Mouse (Mus musculus): ENCODE measurements around the gene Hist1h4i.

Gene Hist1h4i

GRCm38 (mm10) chr13:22007121-22007510, 34.0 kb downstream of the Hist1h4i start:
- DNase-seq, result no peak

GRCm38 (mm10) chr13:22006334-22007120, 34.6 kb downstream of the Hist1h4i start:
- peak; percentile 77 for DNase-seq

GRCm38 (mm10) chr13:22005605-22006333, 35.4 kb downstream of the Hist1h4i start:
- DNase-seq, result peak; percentile 50

DNA sequence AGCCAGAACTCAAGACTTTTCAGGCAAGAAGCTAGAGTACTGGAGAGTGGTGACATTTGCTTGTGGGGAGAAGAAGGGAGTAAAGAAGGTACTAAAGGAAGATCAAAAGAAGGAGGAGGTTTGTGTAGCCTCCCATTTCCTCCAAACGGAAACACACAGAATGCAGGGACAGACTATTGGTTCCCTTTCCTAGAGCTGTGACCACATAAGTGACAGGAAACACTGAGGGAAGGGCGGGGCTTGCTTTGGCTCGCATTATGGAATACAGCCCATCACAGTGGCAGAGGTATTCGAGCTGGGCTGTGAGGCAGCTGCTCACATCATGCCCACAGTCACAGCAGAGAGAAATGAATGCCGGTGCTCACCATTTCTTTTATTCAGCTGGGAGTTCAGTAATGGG, 39.3 kb downstream of the Hist1h4i start:
- peak; percentile 26 for DNase-seq

- no peak for DNase-seq
Observed at GRCm38 (mm10) chr13:22001346-22001745, 39.8 kb downstream of the Hist1h4i start.

DNA sequence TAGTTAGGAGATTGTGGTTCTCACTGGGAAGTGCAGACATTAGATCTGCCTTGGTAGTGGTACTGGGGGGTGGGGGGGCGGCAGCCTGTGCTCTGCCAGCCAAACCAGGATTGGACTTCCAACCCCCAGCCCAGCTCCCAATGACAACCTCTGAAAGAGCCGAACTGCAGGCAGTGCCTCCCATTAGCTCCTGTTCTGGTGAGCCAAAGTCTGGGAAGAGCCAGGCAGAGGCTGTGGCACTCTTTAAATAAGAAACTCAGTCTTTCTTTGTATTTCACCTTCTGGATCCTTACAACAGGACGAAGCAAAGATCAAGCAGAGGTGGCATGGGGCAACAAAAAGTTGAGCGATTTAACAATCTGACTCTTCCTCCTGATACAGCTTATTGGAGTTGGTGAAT, 42.0 kb downstream of the Hist1h4i start:
- DNase-seq, result no peak

DNA sequence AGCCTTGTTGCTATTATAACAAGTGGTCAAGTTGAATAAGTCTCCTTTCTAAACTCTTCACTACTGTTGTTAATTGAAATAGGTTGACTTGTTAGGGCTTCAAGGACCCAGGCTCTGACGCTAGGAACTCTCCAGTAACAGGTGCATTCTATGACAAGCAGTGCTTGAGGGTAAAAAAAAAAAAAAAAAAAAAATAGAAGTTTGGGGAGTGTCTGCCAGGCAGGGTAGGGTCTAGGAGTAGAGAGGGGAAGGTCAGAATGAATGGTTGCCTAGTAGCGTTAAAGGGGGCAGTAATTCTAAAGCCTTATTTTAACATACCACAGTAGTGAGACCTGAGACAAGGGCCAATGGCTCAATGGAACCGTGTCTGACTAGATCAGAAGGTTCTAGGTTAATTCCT, 42.8 kb downstream of the Hist1h4i start:
- no peak for DNase-seq

- no peak for DNase-seq
Observed at GRCm38 (mm10) chr13:21997821-21998220, 43.3 kb downstream of the Hist1h4i start.

GRCm38 (mm10) chr13:21997201-21997820, 43.9 kb downstream of the Hist1h4i start:
- no peak for DNase-seq

GRCm38 (mm10) chr13:21996840-21997185, 44.3 kb downstream of the Hist1h4i start:
- DNase-seq, result no peak

- peak; percentile 38 for DNase-seq
Observed at GRCm38 (mm10) chr13:21996101-21996839, 44.9 kb downstream of the Hist1h4i start.

DNA sequence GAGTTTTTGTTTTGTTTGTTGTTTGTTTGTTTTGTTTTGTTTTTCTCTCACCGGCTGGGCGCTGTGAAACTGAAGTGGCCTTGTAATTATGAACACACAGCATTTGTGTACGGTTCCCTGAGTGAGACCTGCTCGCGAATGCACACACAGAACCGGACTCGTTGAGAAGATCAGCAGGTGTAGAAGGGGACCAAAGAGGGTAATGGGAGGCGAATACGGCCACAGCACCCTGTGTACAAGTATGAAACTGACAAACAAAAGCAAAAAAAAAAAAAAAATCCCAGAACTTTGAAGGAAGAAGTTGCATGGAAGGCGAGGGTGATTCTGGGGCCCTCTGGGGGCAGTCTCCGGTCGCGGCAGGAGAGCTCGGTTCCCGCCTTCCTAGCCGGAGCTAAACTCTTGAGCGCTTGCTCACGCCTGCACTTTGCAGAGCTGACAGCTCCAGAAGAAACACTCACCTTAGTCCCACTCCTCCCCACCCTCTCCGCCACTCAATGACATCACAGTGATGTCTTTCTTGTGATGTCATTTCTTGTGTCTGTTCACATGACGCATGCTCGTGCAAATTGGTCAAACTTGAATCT, 45.7 kb downstream of the Hist1h4i start:
- DNase-seq, result no peak

GRCm38 (mm10) chr13:21994896-21995295, 46.3 kb downstream of the Hist1h4i start:
- DNase-seq, result no peak

- peak; percentile 53 for DNase-seq
Observed at GRCm38 (mm10) chr13:21993957-21994738, 47.0 kb downstream of the Hist1h4i start.

DNA sequence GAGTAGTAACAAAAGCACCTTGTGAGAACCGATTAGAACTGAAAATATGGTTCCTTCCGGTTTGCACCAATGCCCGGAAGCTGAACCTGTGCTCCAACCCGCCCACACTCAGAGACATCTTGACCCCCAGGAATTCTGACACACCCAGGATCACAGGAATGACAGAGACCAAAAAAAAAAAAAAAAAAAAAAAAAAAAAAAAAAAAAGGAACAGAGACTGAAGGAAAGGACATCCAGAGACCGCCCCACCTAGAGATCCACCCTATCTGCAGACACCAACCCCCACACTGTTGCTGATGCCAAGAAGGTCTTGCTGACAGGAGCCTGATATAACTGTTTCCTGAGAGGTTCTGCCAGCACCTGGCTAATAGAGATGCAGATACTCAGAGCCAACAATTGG, 48.6 kb downstream of the Hist1h4i start:
- no peak for DNase-seq

All from lung, postnatal 36 days (tissue).